Mouse (Mus musculus) CH12.LX (cell line): ENCODE results near the gene Dapk1.

ENCODE experiments used
- CTCF ChIP-seq, 2 experiments: IDR thresholded peaks in 1 of 2; conservative IDR thresholded peaks in 1 of 2; 2 replicates each; pipeline ENCODE4 v1.5.1; 2011 to 2012; ENCODE audit warnings: low read depth in 2 of 2, low read length in 2 of 2, improper control_type of control experiment in 1 of 2, inconsistent platforms in 1 of 2, mild to moderate bottlenecking in 1 of 2, moderate library complexity in 1 of 2
- EP300 ChIP-seq: IDR thresholded peaks from 2 replicates; pipeline ENCODE4 v1.6.1; 2011; ENCODE audit warnings: low read length, improper control_type of control experiment
- HCFC1 ChIP-seq: IDR thresholded peaks from 2 replicates; pipeline ENCODE4 v1.6.1; 2012; ENCODE audit warnings: low read depth, mild to moderate bottlenecking, inconsistent platforms, low read length, improper control_type of control experiment
- MAX ChIP-seq: IDR thresholded peaks from 2 replicates; pipeline ENCODE4 v1.6.1; 2011; ENCODE audit warnings: low read length, improper control_type of control experiment
- MAZ ChIP-seq: IDR thresholded peaks from 2 replicates; pipeline ENCODE4 v1.6.1; 2012; ENCODE audit warnings: low read depth, mild to moderate bottlenecking, inconsistent platforms, low read length, improper control_type of control experiment, moderate library complexity
- MYC ChIP-seq: IDR thresholded peaks from 2 replicates; pipeline ENCODE4 v1.6.1; 2011; ENCODE audit warnings: low read depth, mild to moderate bottlenecking, improper control_type of control experiment, low read length
- NELFE ChIP-seq: IDR thresholded peaks from 2 replicates; pipeline ENCODE4 v1.6.1; 2011; ENCODE audit warnings: low read depth, low read length, improper control_type of control experiment
- PAX5 ChIP-seq: IDR thresholded peaks from 2 replicates; pipeline ENCODE4 v1.6.1; 2012; ENCODE audit warnings: low read length, inconsistent platforms, mixed read lengths
- POLR2A ChIP-seq: IDR thresholded peaks from 2 replicates; pipeline ENCODE4 v1.6.1; 2011; ENCODE audit warnings: low read depth, mild to moderate bottlenecking, improper control_type of control experiment, low read length
- TCF12 ChIP-seq: IDR thresholded peaks from 2 replicates; pipeline ENCODE4 v1.6.1; 2014; ENCODE audit warnings: low read depth, mild to moderate bottlenecking, inconsistent platforms, low read length, improper control_type of control experiment
- USF1 ChIP-seq: IDR thresholded peaks from 2 replicates; pipeline ENCODE4 v1.6.1; 2014; ENCODE audit warnings: low read depth, mild to moderate bottlenecking, inconsistent platforms, low read length, improper control_type of control experiment
- ZKSCAN1 ChIP-seq: IDR thresholded peaks from 2 replicates; pipeline ENCODE4 v1.6.1; 2012; ENCODE audit warnings: low read depth, inconsistent platforms, low read length, improper control_type of control experiment, borderline replicate concordance

GRCm38 (mm10) chr13:60578541-60578940, 23.2 kb upstream of the Dapk1 start:
- TF ChIP-seq HCFC1 (no peak), CTCF (conservative IDR thresholded peaks at IDR 0.05 in 1 of 2, IDR thresholded peaks at IDR 0.05 in 1 of 2; ENCODE audit: low read depth in 2 of 2, low read length in 2 of 2) (no peak), TCF12 (no peak), POLR2A (no peak), MAX (no peak), ZKSCAN1 (no peak), EP300 (no peak), NELFE (no peak), MYC (no peak), MAZ (no peak), PAX5 (no peak), USF1 (no peak)
